Mouse (Mus musculus) megakaryocyte progenitor cell, adult 5-6 weeks (primary cell): ENCODE results near the gene Ccr1l1. TPM values are rescaled to one million over a fixed set of nuclear protein-coding genes. Genes with fewer than 3 reads are reported as not detected.

Source experiments
- ATAC-seq: replicated peaks from 2 replicates; pipeline ENCODE4 v1.8.0; 2016; ENCODE audit warnings: mild to moderate bottlenecking, moderate TSS enrichment, inconsistent platforms; ENCODE audit not compliant: poor library complexity
- total RNA-seq, 2 experiments: library from RNA; stranded (forward) in 1 of 2; stranded (reverse) in 1 of 2; fragments of 157-497, 149-512 nt in 1 of 2; fragments of 200-1000 nt in 1 of 2; gene quantifications; 2 replicates each; pipeline versions ENCODE4 v1.2.3 to v1.2.4; 2015 to 2017

Gene Ccr1l1
- total RNA-seq, 2 experiments from 2014 or later, result not detected

DNA sequence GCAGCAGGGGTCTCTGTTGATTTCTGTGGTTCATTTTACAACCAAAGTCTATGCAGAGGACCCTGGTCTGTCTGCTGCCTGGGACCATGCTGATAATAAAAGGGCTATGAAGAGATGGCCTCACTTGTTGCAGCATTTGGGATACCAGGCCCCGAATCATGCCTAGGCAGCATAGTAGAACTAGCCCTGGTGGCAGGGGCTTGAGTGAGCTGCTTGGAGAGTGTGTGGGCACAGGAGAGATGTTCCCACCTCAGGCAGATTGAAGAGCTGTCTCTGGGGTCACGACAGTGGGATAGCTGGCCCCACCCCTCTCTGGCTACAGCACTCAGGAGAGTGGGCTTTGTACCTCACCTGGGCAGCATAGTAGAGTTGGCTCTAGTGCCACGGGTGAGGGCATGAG, 47.7 kb downstream of the Ccr1l1 start:
- no peak for ATAC-seq

DNA sequence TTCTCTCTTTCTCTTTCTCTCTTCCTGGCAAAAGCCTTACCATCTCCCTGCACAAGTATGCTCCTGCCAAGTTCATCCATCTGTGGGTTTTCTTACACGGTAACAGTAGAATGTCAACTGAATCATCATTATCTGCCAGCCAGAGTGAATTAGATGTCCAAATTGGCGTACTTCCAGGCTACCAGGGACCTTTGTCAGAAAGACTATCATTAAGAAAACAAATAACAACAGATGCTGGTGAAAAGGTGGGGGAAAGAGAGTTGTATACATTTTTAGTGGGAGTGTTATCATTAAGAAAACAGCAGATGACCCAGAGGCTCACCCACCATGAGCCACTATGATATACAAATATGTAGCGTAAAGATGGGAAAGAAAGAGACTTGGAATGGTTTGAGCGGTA, 48.3 kb downstream of the Ccr1l1 start:
- ATAC-seq, result no peak

DNA sequence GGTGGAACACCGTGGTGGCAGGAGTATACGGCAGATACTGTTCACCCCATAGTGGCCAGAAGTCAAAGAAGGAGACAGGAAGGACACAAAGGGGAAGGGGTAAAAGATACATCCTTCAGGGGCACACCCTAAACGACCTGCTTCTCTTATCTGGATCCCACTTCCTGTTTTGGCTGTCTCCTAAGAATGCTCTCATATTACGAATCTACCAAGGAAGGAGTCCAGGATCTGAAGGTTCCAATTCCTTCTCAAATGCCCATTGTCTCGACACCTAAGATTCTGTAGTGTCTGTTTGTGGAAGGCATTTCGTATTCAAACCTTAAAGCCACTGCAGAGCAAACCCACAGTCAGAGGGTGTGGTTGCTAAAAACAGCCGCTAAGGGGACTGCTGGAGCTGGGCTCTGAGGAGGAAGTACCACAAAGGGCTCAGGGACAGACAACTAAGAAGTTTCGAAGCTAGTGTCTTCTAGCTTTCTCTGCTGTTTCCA, 49.4 kb downstream of the Ccr1l1 start:
- ATAC-seq, result peak; percentile 21

DNA sequence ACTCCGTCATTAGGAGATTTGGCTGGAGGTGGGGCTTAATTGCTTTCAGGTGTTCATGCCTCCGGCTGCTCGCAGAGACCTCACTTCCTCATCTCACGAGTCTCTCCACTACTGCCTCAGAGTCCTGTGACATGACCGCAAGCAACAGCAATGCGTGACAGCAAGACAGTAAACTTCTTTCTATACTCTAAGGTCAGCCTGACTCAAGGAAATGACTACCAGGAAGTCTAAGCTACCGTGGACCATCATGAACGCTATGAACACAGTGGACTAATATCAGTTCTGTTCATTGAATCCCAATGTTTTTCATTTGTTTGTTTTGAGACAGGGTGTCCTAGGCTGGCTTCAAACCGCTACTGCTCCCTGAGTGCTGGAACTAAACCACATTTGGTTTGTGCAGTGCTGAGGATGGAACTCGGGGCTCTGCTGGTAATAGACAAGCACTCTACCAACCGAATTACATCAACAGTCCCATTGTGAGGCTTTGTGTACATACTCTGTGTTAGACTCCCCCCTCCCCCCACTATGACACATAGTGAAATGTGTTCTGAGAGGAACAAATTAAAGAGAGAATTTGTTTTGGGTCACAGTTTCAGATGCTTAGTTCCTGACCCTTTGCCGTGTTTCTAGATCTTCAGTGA, 50.0 kb downstream of the Ccr1l1 start:
- ATAC-seq, result peak; percentile 9

DNA sequence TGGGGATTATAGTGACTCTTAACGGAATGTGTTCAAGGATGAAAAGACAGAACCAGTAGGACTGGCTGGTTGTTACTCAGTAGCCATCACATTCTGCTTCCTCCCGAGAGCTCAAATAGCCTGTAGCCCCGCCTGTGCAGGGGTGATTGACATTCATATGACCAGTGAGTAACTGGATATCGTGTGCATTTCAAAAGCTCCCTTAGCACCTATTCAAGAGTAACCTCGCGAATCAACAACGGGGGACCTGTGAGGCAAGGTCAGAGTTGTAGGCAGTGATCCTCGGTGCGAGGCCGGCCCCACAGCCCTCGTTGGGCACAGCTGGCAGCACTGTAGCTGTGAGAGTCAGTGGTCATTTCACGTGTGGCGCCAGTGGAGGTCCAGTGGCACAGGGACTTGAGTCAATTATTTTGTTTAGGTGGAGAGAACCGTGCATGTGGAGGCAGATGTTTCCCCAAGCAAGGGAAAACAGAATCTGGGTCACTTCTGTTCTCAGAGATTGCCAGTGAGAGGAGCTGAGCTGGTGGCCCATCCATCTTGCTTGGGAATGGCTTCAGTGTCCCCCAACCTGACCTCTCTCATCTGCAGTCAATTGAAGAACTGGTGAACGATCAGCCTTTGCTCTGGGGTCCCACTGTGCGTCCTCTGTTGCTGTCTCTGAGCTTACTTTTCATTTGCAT, 50.8 kb downstream of the Ccr1l1 start:
- no peak for ATAC-seq

Other genes with a start within 250 kb of the Ccr1l1 start
- gene Cxcr6, start 171.9 kb downstream of the Ccr1l1 start, total RNA-seq (2015), result not detected in 2 replicates
- gene Cxcr6, start 171.9 kb downstream of the Ccr1l1 start, total RNA-seq (2017), result 0.21 TPM in 1 of 2 replicates, not detected in the other
- 13.0 and 16.4 TPM in 2 replicates for gene Fyco1, start 126.5 kb downstream of the Ccr1l1 start, total RNA-seq (2015)
- gene Fyco1, start 126.5 kb downstream of the Ccr1l1 start, total RNA-seq (2017), result 10.9 and 14.6 TPM in 2 replicates
- gene Xcr1, start 116.4 kb downstream of the Ccr1l1 start, total RNA-seq (2015), result 0.10 and 0.15 TPM in 2 replicates
- 0.37 and 0.54 TPM in 2 replicates for gene Xcr1, start 116.4 kb downstream of the Ccr1l1 start, total RNA-seq (2017)
- gene Ccr1, start 9.7 kb downstream of the Ccr1l1 start, total RNA-seq (2015), result 4.5 and 5.1 TPM in 2 replicates
- gene Ccr1, start 9.7 kb downstream of the Ccr1l1 start, total RNA-seq (2017), result 3.1 and 3.6 TPM in 2 replicates
- gene Ccr3, start 43.6 kb upstream of the Ccr1l1 start, total RNA-seq (2015), result 0.42 and 0.49 TPM in 2 replicates
- 0.42 and 0.57 TPM in 2 replicates for gene Ccr3, start 43.6 kb upstream of the Ccr1l1 start, total RNA-seq (2017)
- gene Ccr2, start 123.5 kb upstream of the Ccr1l1 start, total RNA-seq (2015), result 75.3 and 101 TPM in 2 replicates
- gene Ccr2, start 123.5 kb upstream of the Ccr1l1 start, total RNA-seq (2017), result 102 and 119 TPM in 2 replicates
- gene Ccr5, start 143.1 kb upstream of the Ccr1l1 start, total RNA-seq (2015), result 0.39 and 3.8 TPM in 2 replicates
- gene Ccr5, start 143.1 kb upstream of the Ccr1l1 start, total RNA-seq (2017), result 0.54 and 0.87 TPM in 2 replicates